Comparison of ENCODE assay signal across 26 mouse cellular contexts in genomic region chr3:106291894-106292293, GRCm38 (mm10).
DNase-seq lines count a peak whose midpoint lies in the region; ATAC-seq lines count a peak whose summit lies in the region.
"Had no signal": no experiment of that assay in that cellular context is flagged by ENCODE, and none has a peak within 500 bp of the region (broad histone marks: within the 10 kb centered on the region; RNA-seq: fewer than 3 reads in every experiment).

No protein-coding gene starts in this region.

- ATAC-seq in forebrain, embryonic 11.5 days (replicated peaks; ENCODE audit: low FRiP score) = peak; percentile 36; the same call in 1 of the 2 replicates
- no peak for ATAC-seq in forebrain, embryonic 15.5 days (replicated peaks)
- ATAC-seq in liver, embryonic 11.5 days (replicated peaks; ENCODE audit: low FRiP score) = 0 out of 2 replicates have a peak, but pooled peaks have one; percentile 54
- no peak for ATAC-seq in liver, embryonic 12.5 days
- ATAC-seq in midbrain, embryonic 12.5 days (ENCODE audit: low FRiP score, low read depth) = peak; percentile 30; the same call in 1 of the 2 replicates
- no peak for ATAC-seq in midbrain, embryonic 16.5 days
- ATAC-seq: activated CD4-positive, CD25-positive, alpha-beta regulatory T cell, adult 4 months; CD4-positive, CD25-positive, alpha-beta regulatory T cell, adult 4 months; forebrain, embryonic 13.5 days; forebrain, postnatal 0 days; Patski had no signal

- H3K27ac ChIP-seq in forebrain, embryonic 11.5 days (ENCODE audit: low read depth, low read length) = no peak overlapping the region
- H3K27ac ChIP-seq in forebrain, embryonic 15.5 days (replicated peaks) = no peak overlapping the region
- no peak overlapping the region for H3K27ac ChIP-seq in liver, embryonic 11.5 days (ENCODE audit: low read depth, low read length)
- no peak overlapping the region for H3K27ac ChIP-seq in liver, embryonic 12.5 days
- H3K27ac ChIP-seq in midbrain, embryonic 12.5 days (replicated peaks) = no peak overlapping the region
- no peak overlapping the region for H3K27ac ChIP-seq in midbrain, embryonic 16.5 days (ENCODE audit: low read length)
- H3K27ac ChIP-seq: embryonic facial prominence, embryonic 10.5 days; embryonic facial prominence, embryonic 12.5 days; forebrain, embryonic 13.5 days had no signal

- H3K36me3 ChIP-seq in forebrain, embryonic 11.5 days (ENCODE audit: control insufficient read depth, insufficient read depth, low read length) = no peaks in the 10 kb centered on the region
- H3K36me3 ChIP-seq in forebrain, embryonic 15.5 days = no peaks in the 10 kb centered on the region
- no peaks in the 10 kb centered on the region for H3K36me3 ChIP-seq in liver, embryonic 11.5 days (ENCODE audit: control insufficient read depth, insufficient read depth, low read length)
- no peaks in the 10 kb centered on the region for H3K36me3 ChIP-seq in liver, embryonic 12.5 days
- no peaks in the 10 kb centered on the region for H3K36me3 ChIP-seq in midbrain, embryonic 12.5 days
- H3K36me3 ChIP-seq in midbrain, embryonic 16.5 days (ENCODE audit: control insufficient read depth, insufficient read depth, low read length) = no peaks in the 10 kb centered on the region
- H3K36me3 ChIP-seq: embryonic facial prominence, embryonic 10.5 days; embryonic facial prominence, embryonic 12.5 days; G1E had no signal

- H3K4me2 ChIP-seq in forebrain, embryonic 11.5 days (ENCODE audit: low read depth, low read length, severe bottlenecking) = no peak overlapping the region
- H3K4me2 ChIP-seq in forebrain, embryonic 15.5 days (replicated peaks) = no peak overlapping the region
- no peak overlapping the region for H3K4me2 ChIP-seq in liver, embryonic 11.5 days
- no peak overlapping the region for H3K4me2 ChIP-seq in liver, embryonic 12.5 days
- H3K4me2 ChIP-seq in midbrain, embryonic 12.5 days (replicated peaks) = no peak overlapping the region
- no peak overlapping the region for H3K4me2 ChIP-seq in midbrain, embryonic 16.5 days (ENCODE audit: low read length)
- H3K4me2 ChIP-seq: embryonic facial prominence, embryonic 12.5 days; forebrain, embryonic 13.5 days had no signal

- 85% methylated on average over 4 of the region's 4 CpGs for WGBS in forebrain, embryonic 11.5 days
- WGBS in forebrain, embryonic 15.5 days = 89% methylated on average over 4 of the region's 4 CpGs
- WGBS in liver, embryonic 11.5 days = 80% methylated on average over 4 of the region's 4 CpGs
- WGBS in liver, embryonic 12.5 days (ENCODE audit: insufficient replicate concordance) = 62% methylated on average over 4 of the region's 4 CpGs
- WGBS in midbrain, embryonic 12.5 days = 87% methylated on average over 4 of the region's 4 CpGs
- WGBS in midbrain, embryonic 16.5 days = 90% methylated on average over 4 of the region's 4 CpGs

- H3K4me3 ChIP-seq in forebrain, embryonic 11.5 days (ENCODE audit: low read depth, low read length) = no peak overlapping the region
- H3K4me3 ChIP-seq in forebrain, embryonic 15.5 days = no peak overlapping the region
- H3K4me3 ChIP-seq in liver, embryonic 11.5 days (ENCODE audit: low read depth, low read length) = no peak overlapping the region
- no peak overlapping the region for H3K4me3 ChIP-seq in liver, embryonic 12.5 days
- H3K4me3 ChIP-seq in midbrain, embryonic 12.5 days = no peak overlapping the region
- H3K4me3 ChIP-seq in midbrain, embryonic 16.5 days (ENCODE audit: low read depth, low read length) = no peak overlapping the region
- H3K4me3 ChIP-seq: embryonic facial prominence, embryonic 10.5 days; embryonic facial prominence, embryonic 12.5 days; forebrain, embryonic 13.5 days had no signal

- no peak for DNase-seq in forebrain, embryonic 11.5 days (ENCODE audit: low spot score)
- peak; percentile 35 for DNase-seq in heart, adult 11 months
- no peak for DNase-seq in heart, postnatal 25 days (ENCODE audit: low spot score)
- no peak for DNase-seq in liver, embryonic 11.5 days (ENCODE audit: low spot score)
- DNase-seq: adrenal gland, adult 8-10 months; adrenal gland, postnatal 14 days; adrenal gland, postnatal 36 days; B cell, adult 2 months; cerebellum, adult 11-12 months; cerebellum, adult 2 months; cerebellum, adult 9-10 months; cerebellum, postnatal 10 days; cerebellum, postnatal 25 days; forebrain, postnatal 0 days had no signal

- no peak overlapping the region for H3K9ac ChIP-seq in forebrain, embryonic 11.5 days (ENCODE audit: low read length)
- no peak overlapping the region for H3K9ac ChIP-seq in forebrain, embryonic 15.5 days (replicated peaks)
- H3K9ac ChIP-seq in liver, embryonic 11.5 days (ENCODE audit: low read depth, low read length) = no peak overlapping the region
- H3K9ac ChIP-seq in liver, embryonic 12.5 days = no peak overlapping the region
- H3K9ac ChIP-seq in midbrain, embryonic 12.5 days (replicated peaks) = no peak overlapping the region
- H3K9ac ChIP-seq in midbrain, embryonic 16.5 days (ENCODE audit: low read depth, low read length) = no peak overlapping the region
- H3K9ac ChIP-seq: embryonic facial prominence, embryonic 12.5 days; forebrain, embryonic 13.5 days; forebrain, postnatal 0 days had no signal

- no peaks in the 10 kb centered on the region for H3K4me1 ChIP-seq in forebrain, embryonic 11.5 days (replicated peaks; ENCODE audit: control insufficient read depth, insufficient read depth, low read length)
- no peaks in the 10 kb centered on the region for H3K4me1 ChIP-seq in forebrain, embryonic 15.5 days
- H3K4me1 ChIP-seq in liver, embryonic 11.5 days (replicated peaks; ENCODE audit: control insufficient read depth, insufficient read depth, low read length) = no peaks in the 10 kb centered on the region
- H3K4me1 ChIP-seq in liver, embryonic 12.5 days = no peaks in the 10 kb centered on the region
- no peaks in the 10 kb centered on the region for H3K4me1 ChIP-seq in midbrain, embryonic 12.5 days
- H3K4me1 ChIP-seq in midbrain, embryonic 16.5 days (ENCODE audit: control insufficient read depth, insufficient read depth, low read length) = no peaks in the 10 kb centered on the region
- H3K4me1 ChIP-seq: embryonic facial prominence, embryonic 10.5 days; embryonic facial prominence, embryonic 12.5 days; forebrain, embryonic 13.5 days had no signal

- intact Hi-C loops in heart, postnatal 25 days (cut with DNase I) = no loop called here

- H3K27me3 ChIP-seq in forebrain, embryonic 11.5 days (ENCODE audit: control insufficient read depth, insufficient read depth, low read length) = no peaks in the 10 kb centered on the region
- no peaks in the 10 kb centered on the region for H3K27me3 ChIP-seq in forebrain, embryonic 15.5 days
- no peaks in the 10 kb centered on the region for H3K27me3 ChIP-seq in liver, embryonic 11.5 days (replicated peaks; ENCODE audit: control insufficient read depth, insufficient read depth, low read length)
- no peaks in the 10 kb centered on the region for H3K27me3 ChIP-seq in liver, embryonic 12.5 days (replicated peaks)
- H3K27me3 ChIP-seq in midbrain, embryonic 12.5 days = no peaks in the 10 kb centered on the region
- no peaks in the 10 kb centered on the region for H3K27me3 ChIP-seq in midbrain, embryonic 16.5 days (ENCODE audit: control insufficient read depth, insufficient read depth, low read depth, low read length)
- H3K27me3 ChIP-seq: CH12.LX; embryonic facial prominence, embryonic 12.5 days; forebrain, embryonic 13.5 days; Patski had no signal

- H3K9me3 ChIP-seq in forebrain, embryonic 11.5 days (ENCODE audit: control insufficient read depth, low read length) = no peaks in the 10 kb centered on the region
- H3K9me3 ChIP-seq in forebrain, embryonic 15.5 days = no peaks in the 10 kb centered on the region
- H3K9me3 ChIP-seq in liver, embryonic 11.5 days (ENCODE audit: control insufficient read depth, low read length) = no peaks in the 10 kb centered on the region
- H3K9me3 ChIP-seq in liver, embryonic 12.5 days (replicated peaks) = peaks cover 22% of the 10 kb centered on the region
- H3K9me3 ChIP-seq in midbrain, embryonic 12.5 days = no peaks in the 10 kb centered on the region
- no peaks in the 10 kb centered on the region for H3K9me3 ChIP-seq in midbrain, embryonic 16.5 days (replicated peaks; ENCODE audit: control insufficient read depth, low read length, poor library complexity, severe bottlenecking)
- H3K9me3 ChIP-seq: embryonic facial prominence, embryonic 12.5 days; forebrain, embryonic 13.5 days; G1E had no signal

Comparison
In these comparisons a context has a peak if more than half of its experiments do, and no peak if none do; other contexts are left out.
1. ATAC-seq: peak in forebrain, embryonic 11.5 days (single experiment), liver, embryonic 11.5 days (single experiment) and midbrain, embryonic 12.5 days (single experiment); none in forebrain, embryonic 15.5 days (single experiment), liver, embryonic 12.5 days (single experiment) and midbrain, embryonic 16.5 days (single experiment).